Mouse (Mus musculus): ENCODE measurements at regions not wholly inside any gene's neighbourhood (a gene's known extent, or its start where the extent isn't known, plus 50 kb on each side); places are given as distances from the start of the nearest gene placed in this dataset.

DNA sequence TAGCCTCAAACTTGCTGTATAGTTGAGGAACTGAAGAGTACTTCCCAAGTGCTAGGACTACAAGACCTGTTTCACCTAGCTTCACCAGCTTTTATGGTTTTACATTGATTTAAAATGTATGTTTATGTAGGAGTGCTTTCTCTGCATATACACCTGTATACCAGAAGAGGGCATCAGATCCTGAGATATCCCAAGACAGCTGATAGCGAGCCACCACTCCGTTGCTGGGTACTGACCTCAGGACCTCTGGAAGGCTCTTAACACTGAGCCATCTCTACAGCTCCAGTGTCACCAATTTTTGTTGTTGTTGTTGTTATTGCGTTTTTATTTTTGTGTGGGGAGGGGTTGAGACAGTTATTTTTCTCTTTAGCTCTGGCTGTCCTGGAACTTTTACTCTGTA is 55.9 kb upstream of the Ddx3x start:
- ATAC-seq (ENCODE audit: low FRiP score, low TSS enrichment): no peak
- no peaks in the 10 kb centered on the region for H3K9me3 ChIP-seq (ENCODE audit: control insufficient read depth, low read length)

DNA sequence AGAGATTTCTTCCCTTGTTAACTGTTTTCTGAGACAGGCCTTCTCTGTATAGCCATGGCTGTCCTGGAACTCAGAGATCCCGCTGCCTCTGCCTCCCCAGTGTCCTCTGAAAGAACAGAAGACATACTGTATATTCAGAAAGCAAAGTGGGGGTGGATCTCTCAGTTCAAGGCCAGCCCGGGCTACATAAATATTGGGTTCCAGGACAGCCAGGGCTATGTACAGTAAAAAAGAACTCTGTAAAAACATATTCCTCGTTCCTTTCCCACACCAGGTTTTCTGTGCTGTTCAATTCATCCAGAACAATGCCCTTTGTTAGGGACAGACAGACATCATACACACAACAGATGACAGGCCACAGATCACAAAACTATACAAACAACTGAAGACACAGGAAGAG is 54.3 kb upstream of the Ddx3x start:
- Histone ChIP-seq H3K9ac (replicated peaks; ENCODE audit: low read length) (no peak overlapping the region), H3K27ac (replicated peaks; ENCODE audit: low read depth, low read length) (no peak overlapping the region), H3K27me3 (ENCODE audit: control insufficient read depth, insufficient read depth, low read length) (no peaks in the 10 kb centered on the region), H3K4me2 (ENCODE audit: low read length) (no peak overlapping the region), H3K36me3 (ENCODE audit: control insufficient read depth, insufficient read depth, low read length) (no peaks in the 10 kb centered on the region), H3K9me3 (ENCODE audit: control insufficient read depth, low read length) (no peaks in the 10 kb centered on the region), H3K4me1 (ENCODE audit: control insufficient read depth, insufficient read depth, low read length) (no peaks in the 10 kb centered on the region), H3K4me3 (replicated peaks; ENCODE audit: low read depth, low read length) (no peak overlapping the region)
- 87% methylated on average over 3 of the region's 3 CpGs for WGBS
- ATAC-seq (ENCODE audit: low FRiP score, low TSS enrichment): no peak
- no peak for DNase-seq

More for the DNA sequence above, 55.9 kb upstream of the Ddx3x start:
- peak; percentile 63 for DNase-seq
- WGBS: 11% methylated on average over 3 of the region's 3 CpGs
- H3K9ac ChIP-seq (replicated peaks; ENCODE audit: low read length): no peak overlapping the region
- H3K27ac ChIP-seq (replicated peaks; ENCODE audit: low read depth, low read length): no peak overlapping the region
- no peaks in the 10 kb centered on the region for H3K4me1 ChIP-seq (ENCODE audit: control insufficient read depth, insufficient read depth, low read length)
- no peaks in the 10 kb centered on the region for H3K36me3 ChIP-seq (ENCODE audit: control insufficient read depth, insufficient read depth, low read length)
- H3K4me3 ChIP-seq (replicated peaks; ENCODE audit: low read depth, low read length): no peak overlapping the region
- H3K27me3 ChIP-seq (ENCODE audit: control insufficient read depth, insufficient read depth, low read length): no peaks in the 10 kb centered on the region
- no peak overlapping the region for H3K4me2 ChIP-seq (ENCODE audit: low read length)

DNA sequence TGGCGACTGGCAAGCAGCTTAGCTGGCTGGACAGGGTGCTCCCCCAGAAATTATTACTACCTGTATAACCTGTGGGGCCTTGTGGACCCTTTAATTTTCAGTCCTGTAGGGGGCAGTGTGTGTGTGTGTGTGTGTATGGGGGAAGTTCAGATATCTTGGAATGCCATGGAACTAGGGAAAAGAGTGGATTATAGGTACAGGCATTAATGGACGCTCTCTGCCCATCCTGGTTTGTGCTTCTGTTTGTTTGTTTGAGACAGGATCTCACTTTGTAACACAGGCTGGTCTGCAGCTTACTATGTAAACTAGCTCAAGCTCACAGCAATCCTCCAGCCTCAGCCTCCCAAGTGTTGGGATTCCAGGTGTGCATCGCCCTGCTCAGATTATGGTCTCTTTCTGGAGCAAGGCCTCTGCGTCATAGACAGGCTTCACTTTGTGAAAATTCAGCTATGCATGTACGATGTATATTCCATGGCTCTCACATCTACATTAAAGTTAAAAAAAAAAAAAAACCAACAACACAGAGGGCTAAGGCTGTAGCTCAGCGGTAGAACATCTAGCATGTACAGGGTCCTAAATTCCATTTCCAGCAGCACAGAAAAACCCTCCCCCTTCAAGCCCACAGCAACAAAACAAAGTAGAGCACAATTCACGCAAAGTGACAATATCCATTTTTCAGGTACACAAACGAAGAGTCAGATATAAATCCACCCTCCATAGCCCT is 50.7 kb upstream of the Ddx3x start:
- Histone ChIP-seq H3K27me3 (ENCODE audit: control insufficient read depth, insufficient read depth, low read length) (no peaks in the 10 kb centered on the region), H3K27ac (replicated peaks; ENCODE audit: low read depth, low read length) (peak overlapping the region; percentile 80)

DNA sequence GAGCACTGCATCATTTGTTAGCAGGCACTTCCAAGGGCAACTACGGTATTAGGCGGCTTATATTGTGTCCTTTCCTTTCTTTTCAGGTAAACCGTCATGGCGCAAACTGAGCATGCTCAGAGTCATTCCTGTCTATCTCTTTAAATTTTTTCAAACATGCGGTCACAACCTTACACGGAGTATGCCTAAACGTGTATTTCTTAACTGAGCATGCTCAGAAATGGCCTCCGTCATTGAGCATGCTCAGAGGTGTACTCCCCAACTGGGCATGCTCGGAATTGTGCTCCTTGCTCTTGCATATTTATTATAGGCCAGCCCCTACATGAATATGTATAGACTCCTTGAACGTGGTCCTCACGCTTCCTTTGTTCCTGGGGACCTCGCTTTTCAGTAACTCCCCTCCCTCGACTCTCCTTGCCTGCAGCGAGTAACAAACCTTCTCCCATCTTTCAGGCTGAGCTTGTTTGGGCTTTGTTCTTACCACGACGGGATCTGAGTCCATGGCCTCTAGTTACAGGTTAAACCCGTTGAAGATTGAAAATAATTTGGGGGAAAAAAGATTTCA is 50.1 kb upstream of the Ddx3x start:
- H3K27ac ChIP-seq (replicated peaks; ENCODE audit: low read depth, low read length): peak overlapping the region; percentile 80
- no peaks in the 10 kb centered on the region for H3K4me1 ChIP-seq (ENCODE audit: control insufficient read depth, insufficient read depth, low read length)
- DNase-seq: peak; percentile 94
- ATAC-seq (ENCODE audit: low FRiP score, low TSS enrichment): peak; percentile 97
- WGBS: 11% methylated on average over 17 of the region's 17 CpGs
- no peaks in the 10 kb centered on the region for H3K27me3 ChIP-seq (ENCODE audit: control insufficient read depth, insufficient read depth, low read length)
- H3K9me3 ChIP-seq (ENCODE audit: control insufficient read depth, low read length): no peaks in the 10 kb centered on the region
- peak overlapping the region; percentile 24 for H3K9ac ChIP-seq (replicated peaks; ENCODE audit: low read length)
- no peaks in the 10 kb centered on the region for H3K36me3 ChIP-seq (ENCODE audit: control insufficient read depth, insufficient read depth, low read length)
- H3K4me2 ChIP-seq (ENCODE audit: low read length): peak overlapping the region; percentile 53
- H3K4me3 ChIP-seq (replicated peaks; ENCODE audit: low read depth, low read length): peak overlapping the region; percentile 32

More for the DNA sequence above, 50.7 kb upstream of the Ddx3x start:
- WGBS: 28% methylated on average over 8 of the region's 8 CpGs
- ATAC-seq (ENCODE audit: low FRiP score, low TSS enrichment) (peak; percentile 32), DNase-seq (peak; percentile 76)
- Histone ChIP-seq H3K4me3 (replicated peaks; ENCODE audit: low read depth, low read length) (peak overlapping the region; percentile 32), H3K36me3 (ENCODE audit: control insufficient read depth, insufficient read depth, low read length) (no peaks in the 10 kb centered on the region), H3K9ac (replicated peaks; ENCODE audit: low read length) (peak overlapping the region; percentile 24), H3K9me3 (ENCODE audit: control insufficient read depth, low read length) (no peaks in the 10 kb centered on the region), H3K4me2 (ENCODE audit: low read length) (peak overlapping the region; percentile 53), H3K4me1 (ENCODE audit: control insufficient read depth, insufficient read depth, low read length) (no peaks in the 10 kb centered on the region)
